Mouse (Mus musculus) heart, postnatal 0 days (tissue): ENCODE results near the gene Hivep3. TPM values are rescaled to one million over a fixed set of nuclear protein-coding genes. Genes with fewer than 3 reads are reported as not detected.
A peak's percentile ranks its signal among the peaks of the same experiment; 100 is the strongest.

Experiments used
- ATAC-seq: fragments of 200-750 bp; cut with Nextera tagmentation; 2 replicates; pipeline ENCODE4 v1.8.0; 2017; ENCODE audit warnings: low read depth, moderate number of reproducible peaks, moderate library complexity; ENCODE audit not compliant: insufficient read depth
- DNase-seq: peaks from one replicate; pipeline ENCODE4 v3.0.0-alpha.2; 2016; ENCODE audit warnings: low spot score
- H3K27ac ChIP-seq: fragments of 300-500 bp; sonication (generic); 2 replicates; pipeline ENCODE4 v1.5.1; 2014; ENCODE audit warnings: low read depth, mild to moderate bottlenecking
- H3K27me3 ChIP-seq: fragments of 300-500 bp; sonication (generic); 2 replicates; pipeline ENCODE4 v1.6.1; 2014; ENCODE audit warnings: low read length, mixed read lengths; ENCODE audit not compliant: control insufficient read depth, insufficient read depth
- H3K36me3 ChIP-seq: fragments of 300-500 bp; sonication (generic); replicated peaks from 2 replicates; pipeline ENCODE4 v1.6.1; 2014; ENCODE audit warnings: low read length, mixed read lengths; ENCODE audit not compliant: control insufficient read depth, insufficient read depth
- H3K4me1 ChIP-seq: fragments of 300-500 bp; sonication (generic); 2 replicates; pipeline ENCODE4 v1.6.1; 2014; ENCODE audit warnings: antibody characterized with exemption; ENCODE audit not compliant: control insufficient read depth, insufficient read depth
- H3K4me2 ChIP-seq: fragments of 300-500 bp; sonication (generic); 2 replicates; pipeline ENCODE4 v1.6.1; 2014; ENCODE audit warnings: low read depth, mild to moderate bottlenecking, low read length, moderate library complexity
- H3K4me3 ChIP-seq: fragments of 300-500 bp; sonication (generic); 2 replicates; pipeline ENCODE4 v1.5.1; 2014; ENCODE audit warnings: low read depth, low read length
- H3K9ac ChIP-seq: fragments of 300-500 bp; sonication (generic); replicated peaks from 2 replicates; pipeline ENCODE4 v1.6.1; 2014; ENCODE audit warnings: low read depth, low read length, mixed read lengths
- H3K9me3 ChIP-seq: fragments of 300-500 bp; sonication (generic); replicated peaks from 2 replicates; pipeline ENCODE4 v1.6.1; 2016; ENCODE audit warnings: low read length; ENCODE audit not compliant: control insufficient read depth
- CTCF ChIP-seq: IDR thresholded peaks from 2 replicates; pipeline ENCODE4 v1.5.1; 2016; ENCODE audit warnings: antibody characterized with exemption, control low read depth, low read depth
- EP300 ChIP-seq: IDR thresholded peaks from 2 replicates; pipeline ENCODE4 v1.6.1; 2016; ENCODE audit warnings: antibody characterized with exemption, low read depth
- WGBS: fragments of 180-500 bp; shearing (Covaris S2); extraction: QIAGEN DNeasy Blood & Tissue Kit; methylation state at CpG from one replicate; pipeline ENCODE4 v1.1.7; 2014; 5-methylcytosine and 5-hydroxymethylcytosine counted together
- polyA plus RNA-seq: library from polyadenylated mRNA; unstranded; fragments of >200 nt; fragmentation: Nextera tagmentation; extraction: Ambion mirVana; gene quantifications from 2 replicates; pipeline ENCODE4 v1.2.1, GENCODE M21; 2015
- total RNA-seq: library from RNA; depleted of rRNA; stranded (reverse); fragments of >200 nt; gene quantifications from 2 replicates; pipeline ENCODE4 v1.2.3, GENCODE M21; 2014; ENCODE audit warnings: low replicate concordance

The Hivep3 gene
- total and polyA plus RNA-seq, 2 experiments from 2014 or later: 5.8 to 10.4 TPM

GRCm38 (mm10) chr4:119957970-119958369 lies 224.4 kb downstream of the Hivep3 start:
- 88% methylated on average over 2 of the region's 2 CpGs for WGBS
- Histone ChIP-seq H3K9ac (no peak overlapping the region), H3K4me1 (peaks cover 19% of the 10 kb centered on the region), H3K27ac (no peak overlapping the region), H3K9me3 (no peaks in the 10 kb centered on the region), H3K4me3 (no peak overlapping the region), H3K36me3 (no peaks in the 10 kb centered on the region), H3K4me2 (no peak overlapping the region), H3K27me3 (no peaks in the 10 kb centered on the region)
- ATAC-seq (no peak), DNase-seq (no peak)
- no peak for TF ChIP-seq CTCF
- no peak for TF ChIP-seq EP300

GRCm38 (mm10) chr4:119959293-119959692 lies 225.7 kb downstream of the Hivep3 start:
- TF ChIP-seq CTCF: no peak
- TF ChIP-seq EP300: no peak
- Histone ChIP-seq H3K36me3 (no peaks in the 10 kb centered on the region), H3K9ac (no peak overlapping the region), H3K4me1 (peaks cover 21% of the 10 kb centered on the region), H3K4me2 (no peak overlapping the region), H3K27me3 (no peaks in the 10 kb centered on the region), H3K9me3 (no peaks in the 10 kb centered on the region), H3K27ac (peak overlapping the region; percentile 76), H3K4me3 (no peak overlapping the region)
- DNase-seq (peak; percentile 84), ATAC-seq (peak; percentile 90)
- 6% methylated on average over 7 of the region's 7 CpGs for WGBS

- Histone ChIP-seq H3K27me3 (no peaks in the 10 kb centered on the region), H3K9ac (no peak overlapping the region), H3K4me3 (no peak overlapping the region), H3K4me1 (peaks cover 21% of the 10 kb centered on the region), H3K9me3 (no peaks in the 10 kb centered on the region), H3K4me2 (no peak overlapping the region), H3K27ac (peak overlapping the region; percentile 76), H3K36me3 (no peaks in the 10 kb centered on the region)
- ATAC-seq (no peak), DNase-seq (no peak)
- WGBS: 58% methylated on average over 1 of the region's 1 CpGs
- TF ChIP-seq CTCF (no peak), EP300 (no peak)
Measured at GRCm38 (mm10) chr4:119959873-119960272, 226.3 kb downstream of the Hivep3 start.

GRCm38 (mm10) chr4:119960523-119960922 lies 226.9 kb downstream of the Hivep3 start:
- Histone ChIP-seq H3K9me3 (no peaks in the 10 kb centered on the region), H3K4me3 (no peak overlapping the region), H3K9ac (no peak overlapping the region), H3K27ac (no peak overlapping the region), H3K36me3 (no peaks in the 10 kb centered on the region), H3K4me2 (no peak overlapping the region), H3K27me3 (no peaks in the 10 kb centered on the region), H3K4me1 (peaks cover 27% of the 10 kb centered on the region)
- 79% methylated on average over 6 of the region's 6 CpGs for WGBS
- no peak for DNase-seq
- no peak for ATAC-seq
- TF ChIP-seq CTCF (no peak), EP300 (no peak)

DNA sequence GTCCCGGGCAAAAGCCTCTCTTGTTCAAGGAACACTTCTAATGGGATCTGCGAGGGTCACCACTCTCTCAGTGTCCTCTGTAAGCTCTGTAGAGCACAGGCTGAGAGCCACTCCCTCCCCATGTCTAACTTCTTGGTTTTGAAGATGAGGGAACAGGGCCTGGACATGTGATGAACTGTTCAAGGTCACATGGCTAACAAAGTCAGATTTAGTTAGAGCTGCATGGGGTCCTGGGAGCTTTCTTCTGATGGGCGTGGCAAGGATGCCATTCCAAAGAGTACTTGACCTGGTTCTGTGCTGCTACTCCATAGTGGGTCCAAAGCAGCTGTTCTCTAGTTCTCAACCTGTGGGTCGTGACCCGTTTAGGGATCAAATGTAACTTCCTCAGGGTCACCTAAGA lies 227.6 kb downstream of the Hivep3 start:
- Histone ChIP-seq H3K9me3 (no peaks in the 10 kb centered on the region), H3K9ac (no peak overlapping the region), H3K4me3 (no peak overlapping the region), H3K4me2 (no peak overlapping the region), H3K4me1 (peaks cover 31% of the 10 kb centered on the region), H3K27ac (no peak overlapping the region), H3K36me3 (no peaks in the 10 kb centered on the region), H3K27me3 (no peaks in the 10 kb centered on the region)
- TF ChIP-seq EP300 (no peak), CTCF (no peak)
- no peak for ATAC-seq
- 83% methylated on average over 5 of the region's 5 CpGs for WGBS
- DNase-seq: no peak

GRCm38 (mm10) chr4:119962066-119962465 lies 228.5 kb downstream of the Hivep3 start:
- 80% methylated on average over 5 of the region's 5 CpGs for WGBS
- H3K27ac ChIP-seq: no peak overlapping the region
- TF ChIP-seq EP300 (no peak), CTCF (peak; percentile 38)
- H3K4me1 ChIP-seq: peaks cover 34% of the 10 kb centered on the region
- DNase-seq (no peak), ATAC-seq (no peak)
- no peak overlapping the region for H3K9ac ChIP-seq
- H3K4me2 ChIP-seq: no peak overlapping the region
- H3K4me3 ChIP-seq: no peak overlapping the region
- H3K9me3 ChIP-seq: no peaks in the 10 kb centered on the region
- no peaks in the 10 kb centered on the region for H3K27me3 ChIP-seq
- H3K36me3 ChIP-seq: no peaks in the 10 kb centered on the region
